Mouse (Mus musculus) cerebellum, adult 2 months (tissue): ENCODE measurements around the gene Slc44a5.

ENCODE experiments used
- CTCF ChIP-seq: fragments of 200-500 bp; IDR thresholded peaks from 2 replicates; pipeline ENCODE4 v1.5.1; 2011; ENCODE audit warnings: low read depth, mild to moderate bottlenecking, control low read depth, low read length, moderate library complexity, borderline replicate concordance; ENCODE audit not compliant: insufficient read depth
- POLR2A ChIP-seq: fragments of 200-500 bp; IDR thresholded peaks from 2 replicates; pipeline ENCODE4 v1.6.1; 2011; ENCODE audit warnings: low read length, control low read depth, borderline replicate concordance; ENCODE audit not compliant: insufficient read depth

- TF ChIP-seq CTCF = no peak
- TF ChIP-seq POLR2A = no peak
Observed at GRCm38 (mm10) chr3:154165882-154166281, 192.6 kb downstream of the Slc44a5 start.
